ENCODE assay signal across 8 mouse cellular contexts in genomic region chr17:13479572-13480063, GRCm38 (mm10).
DNase-seq lines count a peak whose midpoint lies in the region; ATAC-seq lines count a peak whose summit lies in the region.

No protein-coding gene starts in this region.

- H3K9me3 ChIP-seq in forebrain, embryonic 12.5 days, result no peaks in the 10 kb centered on the region
- no peaks in the 10 kb centered on the region for H3K9me3 ChIP-seq in limb, embryonic 13.5 days

- peak overlapping the region; percentile 3 for H3K4me2 ChIP-seq in forebrain, embryonic 12.5 days
- peak overlapping the region; percentile 46 for H3K4me2 ChIP-seq in limb, embryonic 13.5 days (replicated peaks)

- H3K27ac ChIP-seq in forebrain, embryonic 12.5 days, result peak overlapping the region; percentile 74
- H3K27ac ChIP-seq in limb, embryonic 13.5 days, result peak overlapping the region; percentile 79

- no peaks in the 10 kb centered on the region for H3K36me3 ChIP-seq in forebrain, embryonic 12.5 days (replicated peaks)
- no peaks in the 10 kb centered on the region for H3K36me3 ChIP-seq in limb, embryonic 13.5 days

- WGBS in forebrain, embryonic 12.5 days, result 2% methylated on average over 11 of the region's 12 CpGs
- 5% methylated on average over 11 of the region's 12 CpGs for WGBS in limb, embryonic 13.5 days

- H3K4me3 ChIP-seq in forebrain, embryonic 12.5 days (replicated peaks), result no peak overlapping the region
- H3K4me3 ChIP-seq in limb, embryonic 13.5 days, result no peak overlapping the region

- 0 out of 2 replicates have a peak, but pooled peaks have one; percentile 59 for ATAC-seq in frontal cortex, adult (ENCODE audit: low TSS enrichment)
- ATAC-seq in forebrain, embryonic 12.5 days (ENCODE audit: low FRiP score), result peak; percentile 69
- ATAC-seq in limb, embryonic 13.5 days (ENCODE audit: low FRiP score, low read depth), result peak; percentile 88

- no peak for DNase-seq in frontal cortex, adult 2 months (ENCODE audit: extremely low spot score in 1 of 2, low spot score in 1 of 2)
- DNase-seq in CD4-positive helper T cell, adult 2 months (ENCODE audit: low read depth, low spot score), result peak; percentile 12
- DNase-seq in T-cell, adult 2 months (ENCODE audit: low spot score), result no peak
- no peak for DNase-seq in left cerebral cortex, adult 18-20 months (ENCODE audit: low spot score in 2 of 2)
- no peak for DNase-seq in right cerebral cortex, adult 2 months (ENCODE audit: low spot score in 2 of 2)

- no peak overlapping the region for H3K9ac ChIP-seq in forebrain, embryonic 12.5 days
- no peak overlapping the region for H3K9ac ChIP-seq in limb, embryonic 13.5 days

- H3K27me3 ChIP-seq in forebrain, embryonic 12.5 days, result no peaks in the 10 kb centered on the region
- H3K27me3 ChIP-seq in limb, embryonic 13.5 days, result no peaks in the 10 kb centered on the region

- H3K4me1 ChIP-seq in forebrain, embryonic 12.5 days, result peaks cover 31% of the 10 kb centered on the region
- peaks cover 30% of the 10 kb centered on the region for H3K4me1 ChIP-seq in limb, embryonic 13.5 days
